Mouse (Mus musculus): Measurements from ENCODE around the gene Gm42791.

DNA sequence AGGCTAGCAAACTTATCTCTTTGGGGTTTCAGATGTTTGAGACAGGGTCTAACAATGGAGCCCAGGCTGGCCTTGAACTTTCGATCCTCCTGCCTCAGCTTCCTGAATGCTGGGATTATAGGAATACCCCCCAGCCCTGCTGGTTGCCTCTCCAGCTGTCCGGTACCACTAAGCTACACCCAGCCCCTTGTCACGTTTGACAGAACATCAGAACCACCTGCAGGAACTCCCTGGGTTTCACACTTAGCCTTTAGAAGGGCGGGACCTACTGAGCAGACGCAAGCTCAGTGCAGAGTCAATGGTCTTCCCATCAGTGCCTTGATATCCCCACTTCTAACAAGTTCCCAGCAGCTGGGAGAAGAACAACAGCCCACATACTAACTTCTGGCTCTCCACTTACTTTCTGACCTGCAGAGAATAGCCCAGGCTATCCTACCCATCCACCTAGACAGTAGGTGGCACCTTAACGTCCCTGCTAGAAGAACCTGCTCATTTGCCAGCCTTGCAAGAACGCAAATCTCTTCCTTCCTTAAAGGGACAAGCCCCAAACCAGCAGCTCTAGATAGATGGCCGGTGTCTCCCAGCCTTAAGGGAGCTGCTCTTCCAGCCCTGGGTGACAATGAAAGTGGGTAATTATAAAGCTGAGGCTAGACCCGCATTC lies 10.9 kb upstream of the Gm42791 start:
- TF ChIP-seq CTCF (IDR thresholded peaks at IDR 0.05) (peak; percentile 5; the same call in 1 of the 2 replicates), EP300 (IDR thresholded peaks at IDR 0.05) (no peak)

All from lung, postnatal 0 days (tissue).